Mouse (Mus musculus) brain, embryonic 14.5 days (tissue): ENCODE results near the gene Rad21l.

Experiments
- CTCF ChIP-seq: fragments of 200-500 bp; IDR thresholded peaks from 2 replicates; pipeline ENCODE4 v1.5.1; 2012; ENCODE audit warnings: inconsistent platforms, mild to moderate bottlenecking, moderate library complexity, borderline replicate concordance; ENCODE audit not compliant: insufficient read depth, insufficient read length; ENCODE audit errors: extremely low read depth
- POLR2A ChIP-seq: fragments of 200-500 bp; IDR thresholded peaks from 2 replicates; pipeline ENCODE4 v1.6.1; 2012; ENCODE audit warnings: mild to moderate bottlenecking, inconsistent platforms, borderline replicate concordance; ENCODE audit not compliant: poor library complexity, insufficient read depth, insufficient read length, severe bottlenecking; ENCODE audit errors: extremely low read depth

- TF ChIP-seq CTCF (no peak), POLR2A (no peak)
Measured at GRCm38 (mm10) chr2:151682976-151683375, 14.6 kb upstream of the Rad21l start.
